Mouse (Mus musculus) lung, embryonic 14.5 days (tissue): Measurements from ENCODE around the gene Fam90a1a. TPM values are rescaled to one million over a fixed set of nuclear protein-coding genes. Genes with fewer than 3 reads are reported as not detected.

Source experiments
- ATAC-seq: fragments of 200-750 bp; cut with Nextera tagmentation; 2 replicates; pipeline ENCODE4 v1.8.0; 2017; ENCODE audit warnings: mild to moderate bottlenecking, moderate TSS enrichment, moderate library complexity; ENCODE audit not compliant: insufficient read depth
- DNase-seq: peaks from one replicate; pipeline ENCODE4 v3.0.0-alpha.2; 2015
- H3K27ac ChIP-seq: fragments of 300-500 bp; sonication (generic); 2 replicates; pipeline ENCODE4 v1.5.1; 2014; ENCODE audit warnings: low read depth, mild to moderate bottlenecking, moderate library complexity
- H3K27me3 ChIP-seq: fragments of 300-500 bp; sonication (generic); 2 replicates; pipeline ENCODE4 v1.6.1; 2014; ENCODE audit warnings: low read length, control low read depth; ENCODE audit not compliant: insufficient read depth
- H3K36me3 ChIP-seq: fragments of 300-500 bp; sonication (generic); 2 replicates; pipeline ENCODE4 v1.6.1; 2014; ENCODE audit warnings: control low read depth; ENCODE audit not compliant: insufficient read depth
- H3K4me1 ChIP-seq: fragments of 300-500 bp; sonication (generic); 2 replicates; pipeline ENCODE4 v1.6.1; 2014; ENCODE audit warnings: antibody characterized with exemption, control low read depth; ENCODE audit not compliant: insufficient read depth
- H3K4me2 ChIP-seq: fragments of 300-500 bp; sonication (generic); 2 replicates; pipeline ENCODE4 v1.6.1; 2014; ENCODE audit warnings: mild to moderate bottlenecking
- H3K4me3 ChIP-seq: fragments of 300-500 bp; sonication (generic); 2 replicates; pipeline ENCODE4 v1.5.1; 2014; ENCODE audit warnings: low read depth, low read length
- H3K9ac ChIP-seq: fragments of 300-500 bp; sonication (generic); 2 replicates; pipeline ENCODE4 v1.6.1; 2014
- H3K9me3 ChIP-seq: fragments of 300-500 bp; sonication (generic); 2 replicates; pipeline ENCODE4 v1.6.1; 2016; ENCODE audit warnings: low read depth, low read length, control low read depth
- CTCF ChIP-seq: IDR thresholded peaks from 2 replicates; pipeline ENCODE4 v1.5.1; 2016; ENCODE audit warnings: antibody characterized with exemption, low read depth
- WGBS: fragments of 180-500 bp; shearing (Covaris S2); extraction: QIAGEN DNeasy Blood & Tissue Kit; methylation state at CpG from one replicate; pipeline ENCODE4 v1.1.7; 2014; 5-methylcytosine and 5-hydroxymethylcytosine counted together
- polyA plus RNA-seq: library from polyadenylated mRNA; unstranded; fragments of >200 nt; fragmentation: Nextera tagmentation; extraction: Ambion mirVana; gene quantifications from 2 replicates; pipeline ENCODE4 v1.2.1, GENCODE M21; 2014

The Fam90a1a gene
- polyA plus RNA-seq, 1 experiment from 2014 or later, result not detected

DNA sequence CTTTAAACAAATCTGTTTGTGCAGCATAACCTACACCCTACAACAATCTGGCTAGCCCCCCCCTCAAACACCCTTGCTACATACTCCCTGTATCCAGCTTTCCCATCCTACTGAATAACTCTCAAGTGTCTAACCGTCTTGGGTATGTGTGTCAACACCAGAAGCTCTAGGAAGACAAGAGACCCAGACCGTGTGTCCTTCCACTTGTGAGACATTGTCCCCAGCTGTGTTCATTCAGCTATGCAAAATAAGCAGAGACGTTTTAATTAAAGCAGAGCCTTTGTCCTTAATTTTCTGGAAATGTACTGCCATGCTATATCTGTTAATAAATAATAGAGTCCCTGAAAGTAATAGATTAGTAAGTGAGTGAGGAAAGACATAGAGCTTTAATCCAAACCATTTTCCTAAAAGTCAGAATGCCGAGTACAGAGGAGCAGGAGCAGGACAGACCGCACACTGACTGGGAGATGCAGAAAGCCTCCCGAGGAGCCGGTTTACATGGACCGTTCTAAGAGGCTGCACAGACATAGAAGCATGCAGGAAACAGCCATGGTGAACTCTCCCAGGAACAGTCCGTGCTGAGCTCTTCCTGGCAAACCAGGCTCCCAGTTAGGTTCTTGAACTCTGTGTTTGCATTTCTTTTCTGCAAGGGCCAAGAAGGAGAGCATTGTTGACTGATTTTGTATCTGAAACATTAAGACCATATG lies 11.1 kb upstream of the Fam90a1a start:
- no peak for TF ChIP-seq CTCF
- Histone ChIP-seq H3K9me3 (no peaks in the 10 kb centered on the region), H3K27ac (no peak overlapping the region), H3K27me3 (no peaks in the 10 kb centered on the region), H3K4me1 (no peaks in the 10 kb centered on the region), H3K4me2 (no peak overlapping the region), H3K4me3 (no peak overlapping the region), H3K36me3 (no peaks in the 10 kb centered on the region), H3K9ac (no peak overlapping the region)
- DNase-seq, result no peak
- 58% methylated on average over 9 of the region's 9 CpGs for WGBS
- no peak for ATAC-seq

DNA sequence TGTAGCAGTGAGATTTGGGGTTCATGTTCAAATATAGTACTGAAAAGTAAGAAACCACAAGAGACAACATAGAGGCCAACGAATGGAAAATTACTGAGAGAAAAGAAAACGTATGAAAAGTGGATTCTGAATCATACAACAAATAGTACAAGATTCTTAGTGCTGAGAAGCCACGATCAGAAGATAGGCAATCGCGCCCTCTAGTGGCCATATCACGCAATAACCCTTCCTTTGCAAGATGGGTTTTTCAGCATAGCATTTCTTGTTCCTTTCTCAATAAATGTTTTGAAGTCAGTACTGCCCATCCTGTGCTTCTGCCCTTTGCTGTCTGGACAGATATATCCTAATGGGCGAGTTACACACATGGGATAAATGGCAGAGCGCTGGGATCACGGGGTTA lies 3.2 kb upstream of the Fam90a1a start:
- peak; percentile 82 for TF ChIP-seq CTCF
- DNase-seq (peak; percentile 82), ATAC-seq (no peak)
- Histone ChIP-seq H3K4me3 (no peak overlapping the region), H3K4me2 (no peak overlapping the region), H3K27me3 (no peaks in the 10 kb centered on the region), H3K9ac (no peak overlapping the region), H3K27ac (no peak overlapping the region), H3K36me3 (no peaks in the 10 kb centered on the region), H3K4me1 (no peaks in the 10 kb centered on the region), H3K9me3 (no peaks in the 10 kb centered on the region)
- 6% methylated on average over 9 of the region's 9 CpGs for WGBS

DNA sequence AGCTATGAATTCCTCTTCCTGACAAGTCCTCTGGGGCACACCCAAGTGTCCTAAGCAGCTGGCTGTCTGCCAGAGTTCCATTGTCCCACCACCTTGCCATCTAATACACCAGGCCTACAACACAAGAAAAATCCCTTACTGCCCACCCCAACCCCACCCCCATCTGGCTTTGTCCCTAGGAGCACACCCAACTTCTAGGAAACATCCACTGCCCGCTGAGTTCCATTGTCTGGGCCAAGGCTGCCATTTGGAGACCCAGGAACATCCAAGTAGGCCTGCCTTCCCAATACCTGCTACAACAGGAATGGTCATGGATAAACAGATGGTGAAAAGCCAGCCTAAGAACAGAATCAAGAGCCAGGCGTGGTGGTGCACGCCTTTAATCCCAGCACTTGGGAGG lies 2.2 kb upstream of the Fam90a1a start:
- Histone ChIP-seq H3K27ac (no peak overlapping the region), H3K4me2 (no peak overlapping the region), H3K27me3 (no peaks in the 10 kb centered on the region), H3K4me1 (no peaks in the 10 kb centered on the region), H3K4me3 (no peak overlapping the region), H3K9ac (no peak overlapping the region), H3K9me3 (no peaks in the 10 kb centered on the region), H3K36me3 (no peaks in the 10 kb centered on the region)
- no peak for DNase-seq
- TF ChIP-seq CTCF, result no peak
- 84% methylated on average over 3 of the region's 3 CpGs for WGBS
- no peak for ATAC-seq

DNA sequence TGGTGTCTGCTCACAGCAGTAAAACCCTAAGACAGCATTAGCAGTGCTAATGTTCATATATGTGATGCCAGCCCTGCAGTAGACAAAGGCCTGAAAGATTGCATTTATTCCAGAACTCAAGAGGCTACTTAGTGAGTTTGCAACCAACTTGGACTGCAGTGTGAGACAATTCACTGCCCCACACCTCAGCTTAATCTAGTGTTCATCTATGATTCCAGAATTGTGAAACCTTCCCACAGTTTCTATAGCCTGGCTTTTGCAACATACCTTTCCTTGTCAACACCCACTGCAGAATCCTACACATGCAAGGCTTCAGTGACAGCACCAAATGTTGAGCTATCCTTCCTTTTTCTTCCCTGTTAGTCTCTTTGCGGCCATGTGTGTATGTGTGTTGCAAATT lies 8.1 kb downstream of the Fam90a1a start:
- no peaks in the 10 kb centered on the region for H3K27me3 ChIP-seq
- ATAC-seq (no peak), DNase-seq (no peak)
- H3K4me1 ChIP-seq, result no peaks in the 10 kb centered on the region
- no peaks in the 10 kb centered on the region for H3K9me3 ChIP-seq
- H3K36me3 ChIP-seq, result no peaks in the 10 kb centered on the region
- H3K4me3 ChIP-seq, result no peak overlapping the region
- no peak overlapping the region for H3K9ac ChIP-seq
- no peak for TF ChIP-seq CTCF
- no peak overlapping the region for H3K4me2 ChIP-seq
- H3K27ac ChIP-seq, result no peak overlapping the region
- WGBS, result 86% methylated on average over 1 of the region's 1 CpGs

DNA sequence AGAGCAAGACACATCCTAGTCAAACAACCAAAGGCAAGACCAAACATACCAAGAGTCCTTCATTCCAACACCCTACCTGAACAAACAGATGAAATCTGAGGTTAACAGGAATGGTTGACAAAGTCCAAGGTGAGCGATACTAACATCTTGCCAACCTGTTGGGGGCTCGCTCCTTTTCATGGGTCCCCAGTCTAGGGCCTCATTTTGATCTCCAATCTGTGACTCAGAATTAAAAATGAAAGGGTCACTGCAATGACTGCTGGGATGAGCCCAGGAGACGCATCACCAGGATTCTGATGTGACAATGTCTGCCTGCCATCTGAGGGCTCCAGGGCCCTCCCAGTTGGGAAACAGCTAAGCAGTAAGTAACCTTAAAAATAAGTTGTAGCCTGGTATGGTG lies 11.0 kb downstream of the Fam90a1a start, which contains the start of gene Ccdc70:
TSS of gene Ccdc70 (plus strand) at position 301 of the 400 bp plus-strand sequence.
- H3K9me3 ChIP-seq, result no peaks in the 10 kb centered on the region

DNA sequence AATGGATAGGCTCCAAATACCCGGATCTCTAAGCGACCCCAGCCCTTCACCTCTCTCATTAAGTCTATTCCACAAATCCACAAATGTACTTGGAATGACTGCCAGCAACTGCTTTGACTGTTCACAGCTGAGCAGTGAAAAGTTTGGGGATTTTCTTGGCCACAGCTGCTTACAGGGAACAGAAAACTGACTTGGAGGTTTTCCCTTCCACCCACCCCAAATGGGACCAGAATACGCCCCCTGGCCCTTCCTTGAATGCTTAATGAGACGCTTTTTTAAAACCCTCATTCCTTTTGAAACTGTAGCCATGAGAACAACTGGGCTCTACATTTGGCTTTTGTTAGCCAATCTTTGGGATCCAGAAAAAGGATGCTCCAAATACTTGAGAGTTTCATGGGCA lies 19.7 kb downstream of the Fam90a1a start:
- Histone ChIP-seq H3K4me2 (no peak overlapping the region), H3K27me3 (no peaks in the 10 kb centered on the region), H3K4me1 (no peaks in the 10 kb centered on the region), H3K9me3 (no peaks in the 10 kb centered on the region), H3K4me3 (no peak overlapping the region), H3K36me3 (no peaks in the 10 kb centered on the region), H3K9ac (no peak overlapping the region), H3K27ac (no peak overlapping the region)
- WGBS, result 62% methylated on average over 4 of the region's 4 CpGs
- ATAC-seq (no peak), DNase-seq (no peak)
- TF ChIP-seq CTCF, result no peak

More for the DNA sequence above, 11.0 kb downstream of the Fam90a1a start, which contains the start of gene Ccdc70:
- Histone ChIP-seq H3K36me3 (no peaks in the 10 kb centered on the region), H3K4me1 (no peaks in the 10 kb centered on the region), H3K27ac (no peak within 1 kb of the TSS), H3K9ac (no peak within 1 kb of the TSS), H3K4me3 (no peak within 1 kb of the TSS), H3K27me3 (no peaks in the 10 kb centered on the region), H3K4me2 (no peak within 1 kb of the TSS)
- 73% methylated on average over 3 of the region's 3 CpGs for WGBS
- no peak for DNase-seq
- no peak for ATAC-seq
- TF ChIP-seq CTCF, result no peak

DNA sequence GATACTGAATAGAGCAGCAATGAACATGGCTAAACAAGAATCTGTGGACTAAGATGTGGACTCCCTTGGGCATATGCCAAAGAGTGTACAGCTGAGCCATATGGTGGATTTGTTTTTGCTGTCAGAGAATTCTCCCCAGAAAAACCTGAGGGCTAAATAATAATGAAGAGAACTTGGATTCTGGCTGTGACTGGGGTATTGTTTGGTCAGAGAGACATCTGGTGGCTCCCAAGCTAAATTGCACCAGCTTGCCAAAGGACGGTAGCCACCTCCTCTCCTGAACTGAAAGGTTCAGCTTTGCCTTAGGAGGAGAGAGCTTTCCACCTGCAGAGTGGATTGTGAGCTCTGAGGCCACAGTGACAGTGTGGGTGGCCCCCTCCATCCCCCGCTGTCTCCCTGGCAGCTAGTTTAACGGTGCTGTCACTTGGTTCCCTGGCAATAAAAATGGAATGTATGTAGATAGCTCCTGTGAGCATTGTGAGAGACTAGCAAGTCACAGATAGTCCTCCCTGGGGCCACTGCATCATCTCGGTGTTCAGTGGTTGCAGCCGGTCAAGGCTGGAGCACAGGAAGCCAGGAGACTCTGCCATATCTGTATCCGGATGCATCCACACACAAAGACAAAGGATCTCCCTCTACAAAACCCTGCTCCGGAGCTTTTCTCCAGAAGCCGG lies 23.3 kb downstream of the Fam90a1a start:
- ATAC-seq (no peak), DNase-seq (peak; percentile 28)
- peak; percentile 23; the same call in 1 of the 2 replicates for TF ChIP-seq CTCF
- Histone ChIP-seq H3K9me3 (no peaks in the 10 kb centered on the region), H3K27ac (no peak overlapping the region), H3K27me3 (no peaks in the 10 kb centered on the region), H3K36me3 (no peaks in the 10 kb centered on the region), H3K4me3 (no peak overlapping the region), H3K9ac (no peak overlapping the region), H3K4me1 (no peaks in the 10 kb centered on the region), H3K4me2 (no peak overlapping the region)
- WGBS, result 63% methylated on average over 8 of the region's 8 CpGs
